Mouse (Mus musculus) neural tube, embryonic 12.5 days (tissue): Measurements from ENCODE around the gene Lzts2. TPM values are rescaled to one million over a fixed set of nuclear protein-coding genes. Genes with fewer than 3 reads are reported as not detected.

ENCODE experiments used
- polyA plus RNA-seq: library from polyadenylated mRNA; unstranded; fragments of >200 nt; fragmentation: Nextera tagmentation; extraction: Ambion mirVana; gene quantifications from 2 replicates; pipeline ENCODE4 v1.2.1, GENCODE M21; 2016

Lzts2 gene
- polyA plus RNA-seq, 1 experiment from 2014 or later, result 68.5 TPM

Other genes with a start within 250 kb of the Lzts2 start
- 37.2 and 38.9 TPM in 2 replicates for gene Slf2, start 83.3 kb upstream of the Lzts2 start, polyA plus RNA-seq
- 10.1 and 10.8 TPM in 2 replicates for gene Sema4g, start 25.3 kb upstream of the Lzts2 start, polyA plus RNA-seq
- gene Twnk, start 8.8 kb upstream of the Lzts2 start, polyA plus RNA-seq, result 21.4 and 22.8 TPM in 2 replicates
- gene Mrpl43, start 8.0 kb upstream of the Lzts2 start, polyA plus RNA-seq, result 82.9 and 83.2 TPM in 2 replicates
- gene Pdzd7, start 31.3 kb downstream of the Lzts2 start, polyA plus RNA-seq, result 0.63 and 0.72 TPM in 2 replicates
- 38.3 and 41.2 TPM in 2 replicates for gene Sfxn3, start 33.1 kb downstream of the Lzts2 start, polyA plus RNA-seq
- gene Kazald1, start 60.8 kb downstream of the Lzts2 start, polyA plus RNA-seq, result 0.46 and 0.57 TPM in 2 replicates
- gene Tlx1, start 136.3 kb downstream of the Lzts2 start, polyA plus RNA-seq, result 2.0 and 2.4 TPM in 2 replicates
- 20.3 and 21.3 TPM in 2 replicates for gene Lbx1, start 221.4 kb downstream of the Lzts2 start, polyA plus RNA-seq